Mouse (Mus musculus): Measurements from ENCODE around the gene Prmt8.

The Prmt8 gene

DNA sequence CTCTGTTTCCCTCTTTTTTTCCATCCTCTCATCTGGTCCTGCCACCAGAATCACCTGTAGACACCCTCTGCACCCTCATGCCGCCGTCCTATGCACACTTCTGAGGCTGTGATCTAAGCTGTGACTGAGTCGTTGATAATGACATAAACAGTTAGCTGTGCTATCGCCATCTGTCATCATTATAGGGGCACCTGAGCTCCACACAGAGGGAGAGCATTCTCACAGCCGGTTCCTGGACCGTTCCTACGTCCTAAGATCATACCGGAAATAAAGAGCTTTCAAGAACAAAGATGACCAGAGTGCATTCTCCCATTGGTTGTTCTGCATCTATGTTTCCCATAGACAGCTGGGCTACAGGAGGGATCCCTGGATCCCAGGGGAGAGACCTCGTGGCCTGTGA is 28.6 kb downstream of the Prmt8 start:
- in situ Hi-C loops (cut with MseI, MboI): no loop called here

GRCm38 (mm10) chr6:127739921-127740320 is 29.4 kb downstream of the Prmt8 start:
- in situ Hi-C loops (cut with MseI, MboI): no loop called here

GRCm38 (mm10) chr6:127735130-127735981 is 33.9 kb downstream of the Prmt8 start:
- in situ Hi-C loops (cut with MseI, MboI): no loop called here

GRCm38 (mm10) chr6:127723126-127723525 is 46.1 kb downstream of the Prmt8 start:
- in situ Hi-C loops (cut with MseI, MboI): no loop called here

- in situ Hi-C loops (cut with MseI, MboI): no loop called here
These were observed 49.4 kb downstream of the Prmt8 start for GRCm38 (mm10) chr6:127719875-127720274.

DNA sequence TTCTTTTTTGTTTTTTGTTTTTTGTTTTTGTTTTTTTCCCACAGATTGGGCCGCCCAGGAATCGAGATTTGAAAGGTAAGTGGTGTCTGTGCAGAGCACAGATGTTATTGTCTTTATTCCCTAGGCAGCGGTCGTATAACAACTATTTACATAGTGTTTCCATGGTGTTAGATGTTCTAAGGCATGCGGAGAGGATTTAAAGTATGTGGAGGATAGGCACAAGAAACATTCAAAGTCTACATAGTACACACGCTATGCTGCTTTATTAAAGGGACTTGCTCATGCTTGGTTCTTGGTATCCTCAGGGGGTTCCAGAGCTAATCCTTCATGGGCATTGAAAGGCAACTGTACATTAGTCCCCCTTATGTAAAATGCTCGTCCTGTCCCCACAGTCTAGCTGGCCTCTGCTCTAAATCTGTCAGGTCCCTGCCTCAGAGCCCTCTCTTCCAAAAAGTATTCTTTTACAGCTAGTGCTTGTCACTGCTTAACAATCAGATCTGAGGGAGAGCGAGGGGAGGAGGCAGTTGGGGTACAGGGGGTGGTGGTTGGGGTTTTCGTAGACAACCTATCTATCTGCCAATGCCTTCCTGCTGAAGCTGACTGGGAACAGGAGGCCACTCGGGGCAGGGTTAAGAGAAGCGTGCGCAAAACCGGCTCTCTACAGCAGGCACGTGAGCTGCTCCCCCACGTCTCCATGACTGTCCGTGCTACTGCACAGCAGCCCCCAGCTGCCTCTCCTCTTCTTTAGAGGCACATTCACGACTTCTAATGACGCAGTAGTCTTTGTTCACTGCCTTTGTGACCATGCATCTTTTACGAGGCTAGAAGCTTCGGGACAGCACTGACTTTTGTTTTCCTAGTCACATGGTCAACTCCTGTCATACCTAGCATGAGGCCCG is 51.8 kb downstream of the Prmt8 start:
- in situ Hi-C loops (cut with MseI, MboI): no loop called here

DNA sequence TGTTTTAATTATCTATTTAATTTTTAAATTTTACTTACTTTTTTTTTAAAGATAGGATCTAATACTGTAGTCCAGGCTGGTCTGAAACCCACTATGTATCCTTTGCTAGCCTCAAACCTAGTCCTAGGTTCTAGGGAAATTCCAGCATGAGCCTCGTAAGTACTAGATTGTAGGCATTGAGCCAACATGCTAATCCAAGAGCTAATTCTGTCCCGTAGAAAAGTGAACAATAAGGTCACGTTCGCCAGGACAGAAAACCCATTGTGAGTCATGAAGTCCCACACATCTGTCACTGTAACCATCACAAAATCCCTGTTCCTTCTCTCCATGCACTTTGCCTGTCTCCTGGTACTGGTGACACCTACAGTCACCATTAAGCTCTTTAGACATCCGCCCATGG is 53.8 kb downstream of the Prmt8 start:
- in situ Hi-C loops (cut with MseI, MboI): no loop called here

DNA sequence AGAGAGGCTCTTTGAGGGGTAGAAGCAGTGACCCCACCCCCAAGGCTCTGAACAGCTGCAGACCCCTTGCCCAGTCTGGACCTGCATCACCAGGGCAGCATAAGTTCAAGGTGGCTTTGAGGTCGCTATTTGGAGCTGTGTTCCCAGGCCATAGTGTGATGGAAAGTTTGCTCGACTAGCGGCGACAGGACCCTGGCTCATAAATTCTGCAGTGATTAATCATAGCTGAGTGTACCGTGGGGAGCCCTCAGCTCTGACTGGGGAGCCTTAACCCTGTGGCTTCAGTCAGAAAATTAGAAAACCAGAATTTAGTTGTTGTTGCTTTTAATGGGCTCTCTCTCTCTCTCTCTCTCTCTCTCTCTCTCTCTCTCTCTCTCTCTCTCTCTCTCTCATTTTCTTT is 54.4 kb downstream of the Prmt8 start:
- in situ Hi-C loops (cut with MseI, MboI): no loop called here

GRCm38 (mm10) chr6:127708218-127708628 is 61.0 kb downstream of the Prmt8 start:
- in situ Hi-C loops (cut with MseI, MboI): no loop called here

DNA sequence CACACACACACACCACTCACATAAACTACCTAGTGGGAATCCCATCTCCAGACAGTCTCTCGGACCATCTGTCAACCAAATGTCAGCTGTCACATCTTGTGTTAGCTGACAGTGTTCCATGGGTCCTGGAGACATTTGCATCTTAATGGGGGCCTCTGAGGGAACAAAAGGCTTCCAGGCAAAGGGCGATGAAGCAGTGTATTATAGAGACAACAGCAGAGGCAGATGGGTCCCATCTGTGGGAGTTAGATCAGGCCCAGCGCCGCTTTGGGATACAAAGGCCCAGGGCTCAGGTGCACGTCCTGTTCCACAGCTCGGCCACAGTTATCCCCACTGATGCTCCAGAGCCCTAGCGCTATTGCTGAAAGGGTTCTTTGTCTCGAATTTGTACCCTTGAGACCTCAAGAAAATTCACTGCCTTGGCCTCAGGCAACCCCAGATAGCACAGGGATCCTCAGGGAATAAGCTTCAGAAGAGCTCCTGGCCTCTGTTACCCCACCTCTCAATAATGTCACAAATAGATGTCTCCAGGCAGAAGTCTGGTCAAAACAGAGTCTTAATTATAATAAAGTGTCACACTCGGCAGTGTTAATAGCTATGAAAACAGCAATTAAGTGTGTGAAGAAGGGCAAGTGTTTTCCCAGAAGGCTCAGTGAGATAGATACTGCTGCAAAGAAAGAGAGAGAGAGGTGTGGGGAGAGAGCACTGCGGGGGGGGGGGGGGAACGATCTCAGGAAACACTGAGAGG is 68.1 kb downstream of the Prmt8 start:
- in situ Hi-C loops (cut with MseI, MboI): no loop called here

- in situ Hi-C loops (cut with MseI, MboI): no loop called here
These were observed 75.6 kb downstream of the Prmt8 start for GRCm38 (mm10) chr6:127693681-127694080.

GRCm38 (mm10) chr6:127692298-127692697 is 77.0 kb downstream of the Prmt8 start:
- in situ Hi-C loops (cut with MseI, MboI): no loop called here

DNA sequence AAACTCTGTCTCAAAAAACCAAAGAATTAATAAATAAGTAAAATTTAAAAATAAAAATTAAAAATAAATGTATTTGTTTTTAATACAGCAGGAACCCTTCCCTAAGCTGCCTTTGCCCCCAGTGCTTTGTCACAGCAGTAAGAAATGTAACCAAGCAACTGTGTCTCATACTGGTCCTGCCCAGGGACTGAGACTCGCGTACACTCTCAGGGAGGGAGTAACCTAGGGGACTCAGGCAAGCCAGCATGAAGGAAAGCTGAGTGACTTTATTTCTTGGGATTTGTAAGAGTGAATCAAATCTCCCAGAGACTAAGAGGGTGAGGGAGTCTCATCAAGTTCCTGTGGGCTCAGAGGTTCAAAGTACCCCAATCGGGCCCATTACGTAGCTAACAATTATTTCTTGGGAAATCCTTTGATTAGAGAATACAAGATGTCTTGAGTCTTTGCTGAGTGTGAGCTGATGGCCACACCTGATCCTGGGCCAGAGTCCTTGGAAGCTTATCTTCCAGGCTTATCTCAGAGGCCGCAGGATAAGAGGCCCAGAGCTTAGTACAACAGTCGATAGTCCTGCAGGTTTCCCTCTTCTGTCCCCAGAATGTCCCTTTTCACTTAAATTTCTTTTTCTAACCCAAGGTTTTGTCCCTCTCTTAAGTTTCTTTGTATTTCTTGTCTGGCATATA is 82.0 kb downstream of the Prmt8 start:
- in situ Hi-C loops (cut with MseI, MboI): no loop called here

- in situ Hi-C loops (cut with MseI, MboI): no loop called here
These were observed 84.3 kb downstream of the Prmt8 start for GRCm38 (mm10) chr6:127684981-127685380.

- in situ Hi-C loops (cut with MseI, MboI): no loop called here
These were observed 85.7 kb downstream of the Prmt8 start for GRCm38 (mm10) chr6:127683561-127683960.

DNA sequence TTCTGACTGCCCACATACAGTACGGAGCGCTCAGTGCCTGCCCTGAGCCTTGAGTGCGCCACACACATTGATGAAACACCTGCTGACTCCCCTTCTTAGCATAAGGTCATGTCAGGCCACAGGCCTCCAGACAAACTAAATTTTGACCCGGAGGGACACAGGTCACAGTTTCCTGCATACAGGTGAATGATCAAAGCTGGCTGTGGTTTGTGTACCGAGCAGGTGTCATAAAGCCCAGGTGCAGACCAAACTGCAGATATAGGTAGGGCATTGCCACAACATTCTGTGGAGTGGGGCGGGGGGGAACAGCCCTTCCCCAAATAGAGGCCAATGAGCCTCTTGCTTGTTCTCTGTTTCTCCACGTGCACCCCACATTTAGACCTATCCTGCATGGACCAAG is 88.5 kb downstream of the Prmt8 start:
- in situ Hi-C loops (cut with MseI, MboI): no loop called here

- in situ Hi-C loops (cut with MseI, MboI): no loop called here
These were observed 90.3 kb downstream of the Prmt8 start for GRCm38 (mm10) chr6:127678998-127679397.

DNA sequence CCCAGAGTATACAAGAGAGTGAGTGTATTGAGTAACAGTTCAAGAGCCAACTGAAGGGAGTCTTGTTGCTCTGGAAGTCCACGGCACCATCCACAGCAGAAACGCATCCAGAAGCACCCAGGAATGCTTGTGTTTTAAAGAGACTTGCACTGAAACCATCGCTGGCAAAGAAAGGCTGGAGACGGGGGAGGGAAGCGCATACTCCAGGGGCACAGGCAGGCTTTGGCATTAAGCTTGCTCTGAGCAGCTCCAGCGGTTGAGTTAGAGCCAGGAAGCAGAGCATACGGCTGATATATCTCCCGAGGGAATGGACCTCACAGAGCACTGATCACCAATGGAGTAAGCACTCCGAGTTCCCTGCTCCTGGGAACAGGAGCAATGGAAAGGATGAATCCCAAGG is 91.0 kb downstream of the Prmt8 start:
- in situ Hi-C loops (cut with MseI, MboI): no loop called here

DNA sequence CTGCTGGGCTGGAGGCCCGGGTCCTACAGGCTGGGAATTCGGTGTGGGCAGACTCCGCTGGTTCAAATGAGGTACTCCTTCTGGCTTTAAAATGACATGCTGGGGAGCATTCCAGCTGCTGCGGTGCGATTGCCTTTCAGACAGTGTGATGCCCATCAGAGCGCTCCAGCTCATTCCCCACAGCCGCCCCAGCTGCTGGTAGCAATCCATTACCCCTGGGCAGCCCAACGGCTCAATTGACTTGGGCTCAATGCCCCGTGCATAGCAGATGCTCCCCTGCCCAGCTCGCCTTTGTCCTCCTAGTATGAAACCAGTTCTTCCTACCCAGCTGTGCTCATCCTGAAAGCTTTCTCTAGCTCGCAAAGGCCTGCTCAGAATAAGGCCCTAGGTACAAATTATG is 92.4 kb downstream of the Prmt8 start:
- in situ Hi-C loops (cut with MseI, MboI): no loop called here

- in situ Hi-C loops (cut with MseI, MboI): no loop called here
These were observed 97.2 kb downstream of the Prmt8 start for GRCm38 (mm10) chr6:127672071-127672470.

DNA sequence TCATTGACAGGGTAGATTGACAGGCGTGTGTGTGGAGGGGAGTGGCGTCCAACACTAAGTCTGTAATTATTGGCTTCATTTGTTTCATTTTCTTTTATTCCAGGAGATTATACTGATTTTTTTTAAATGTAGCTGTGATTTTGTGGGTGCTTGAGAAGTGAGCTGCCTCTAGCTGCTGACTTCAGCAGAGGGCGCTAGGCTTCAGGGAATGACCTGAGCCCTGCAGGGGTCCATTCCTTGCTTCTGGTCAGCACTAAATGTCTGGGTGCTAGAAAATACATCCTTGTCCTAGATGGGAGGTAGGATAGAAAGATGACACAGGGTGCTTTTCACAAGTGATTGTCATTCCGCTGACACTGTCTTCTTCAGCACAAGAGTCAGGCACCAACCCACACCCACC is 99.2 kb downstream of the Prmt8 start:
- in situ Hi-C loops (cut with MseI, MboI): no loop called here

Data from mouse trophoblast stem cell (cell line).